Mouse (Mus musculus): ENCODE measurements around the gene Ykt6. TPM values are rescaled to one million over a fixed set of nuclear protein-coding genes. Genes with fewer than 3 reads are reported as not detected.

The Ykt6 gene
- polyA plus RNA-seq, 1 experiment from 2014 or later, result 56.2 TPM

DNA sequence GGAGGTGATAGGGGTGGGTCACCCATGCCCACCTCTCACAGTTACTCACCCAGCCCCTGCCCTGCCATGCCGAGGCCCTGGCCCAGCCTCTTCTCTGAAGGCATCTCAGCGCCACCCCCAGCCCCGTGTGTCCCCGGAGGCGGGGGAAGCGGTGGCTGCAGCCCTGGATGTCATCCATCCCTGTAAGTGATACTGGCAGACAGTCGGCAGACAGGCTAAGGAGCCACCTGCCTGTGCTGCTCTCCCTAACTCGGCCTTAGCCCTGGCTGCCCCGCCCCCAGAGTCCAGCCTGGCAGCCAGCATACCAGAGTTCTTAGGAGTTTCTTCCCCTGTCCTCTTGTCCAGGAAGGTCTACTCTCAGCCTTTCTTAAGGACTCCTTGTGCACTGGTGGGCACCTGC, 20.6 kb downstream of the Ykt6 start:
- Histone ChIP-seq H3K9ac (ENCODE audit: low read length) (no peak overlapping the region), H3K4me2 (ENCODE audit: low read depth, low read length) (no peak overlapping the region), H3K27me3 (ENCODE audit: control insufficient read depth, insufficient read depth, low read length) (no peaks in the 10 kb centered on the region), H3K9me3 (replicated peaks; ENCODE audit: control insufficient read depth, low read length) (no peaks in the 10 kb centered on the region), H3K36me3 (ENCODE audit: control insufficient read depth, insufficient read depth, low read length) (no peaks in the 10 kb centered on the region), H3K27ac (ENCODE audit: low read length) (no peak overlapping the region), H3K4me3 (replicated peaks; ENCODE audit: low read length) (no peak overlapping the region), H3K4me1 (ENCODE audit: control insufficient read depth, insufficient read depth, low read length) (peaks cover 5% of the 10 kb centered on the region)
- 0 out of 2 replicates have a peak, but pooled peaks have one; percentile 7 for ATAC-seq (ENCODE audit: insufficient read depth, low FRiP score)
- 11% methylated on average over 9 of the region's 9 CpGs for WGBS

DNA sequence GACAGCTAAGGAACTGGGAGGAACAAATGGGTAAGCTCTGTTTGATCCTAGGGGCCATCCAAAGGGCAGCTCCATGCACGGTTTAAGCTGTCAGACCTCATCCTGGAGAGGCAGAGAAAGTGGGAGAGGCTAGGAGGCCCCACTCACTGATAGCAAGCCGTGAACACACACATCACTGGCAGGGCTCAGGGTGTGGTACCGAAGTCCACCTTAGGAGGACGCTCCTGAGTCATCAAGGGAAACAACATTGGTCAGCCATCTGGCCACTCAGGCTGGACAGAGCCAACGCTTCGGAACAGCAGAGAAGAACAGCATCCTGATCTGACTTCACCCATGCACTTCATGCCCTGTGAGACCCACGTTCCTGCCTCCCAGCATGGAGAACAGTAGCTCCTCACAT, 23.6 kb downstream of the Ykt6 start:
- Histone ChIP-seq H3K4me1 (ENCODE audit: control insufficient read depth, insufficient read depth, low read length) (no peaks in the 10 kb centered on the region), H3K27ac (ENCODE audit: low read length) (no peak overlapping the region), H3K9me3 (replicated peaks; ENCODE audit: control insufficient read depth, low read length) (no peaks in the 10 kb centered on the region), H3K9ac (ENCODE audit: low read length) (no peak overlapping the region), H3K36me3 (ENCODE audit: control insufficient read depth, insufficient read depth, low read length) (no peaks in the 10 kb centered on the region), H3K4me3 (replicated peaks; ENCODE audit: low read length) (no peak overlapping the region), H3K27me3 (ENCODE audit: control insufficient read depth, insufficient read depth, low read length) (no peaks in the 10 kb centered on the region), H3K4me2 (ENCODE audit: low read depth, low read length) (no peak overlapping the region)
- no peak for ATAC-seq (ENCODE audit: insufficient read depth, low FRiP score)
- WGBS, result 65% methylated on average over 7 of the region's 7 CpGs

DNA sequence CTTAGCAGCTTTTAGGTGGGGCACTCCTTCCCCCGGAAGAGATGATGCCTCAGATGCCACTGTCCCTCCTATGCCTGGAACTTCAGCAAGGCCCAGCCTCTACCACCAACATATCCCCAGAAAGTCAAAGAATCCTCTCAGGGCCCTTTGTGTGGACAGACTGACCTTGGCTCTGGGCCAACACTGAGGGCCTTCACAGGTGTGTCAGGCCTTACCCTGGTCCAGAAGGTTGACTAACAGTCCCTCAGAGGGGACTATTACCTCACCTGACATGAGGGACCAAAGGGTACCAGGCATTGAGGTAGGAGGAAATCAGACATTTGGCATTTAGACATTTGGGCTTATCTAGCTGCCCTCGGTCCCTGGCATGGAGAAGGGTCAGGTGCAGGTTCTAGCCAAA, 24.6 kb downstream of the Ykt6 start:
- H3K4me2 ChIP-seq (ENCODE audit: low read depth, low read length), result no peak overlapping the region
- no peak overlapping the region for H3K9ac ChIP-seq (ENCODE audit: low read length)
- WGBS, result 87% methylated on average over 2 of the region's 2 CpGs
- no peaks in the 10 kb centered on the region for H3K9me3 ChIP-seq (replicated peaks; ENCODE audit: control insufficient read depth, low read length)
- ATAC-seq (ENCODE audit: insufficient read depth, low FRiP score), result no peak
- H3K36me3 ChIP-seq (ENCODE audit: control insufficient read depth, insufficient read depth, low read length), result no peaks in the 10 kb centered on the region
- H3K27ac ChIP-seq (ENCODE audit: low read length), result no peak overlapping the region
- no peak overlapping the region for H3K4me3 ChIP-seq (replicated peaks; ENCODE audit: low read length)
- no peaks in the 10 kb centered on the region for H3K4me1 ChIP-seq (ENCODE audit: control insufficient read depth, insufficient read depth, low read length)
- no peaks in the 10 kb centered on the region for H3K27me3 ChIP-seq (ENCODE audit: control insufficient read depth, insufficient read depth, low read length)

DNA sequence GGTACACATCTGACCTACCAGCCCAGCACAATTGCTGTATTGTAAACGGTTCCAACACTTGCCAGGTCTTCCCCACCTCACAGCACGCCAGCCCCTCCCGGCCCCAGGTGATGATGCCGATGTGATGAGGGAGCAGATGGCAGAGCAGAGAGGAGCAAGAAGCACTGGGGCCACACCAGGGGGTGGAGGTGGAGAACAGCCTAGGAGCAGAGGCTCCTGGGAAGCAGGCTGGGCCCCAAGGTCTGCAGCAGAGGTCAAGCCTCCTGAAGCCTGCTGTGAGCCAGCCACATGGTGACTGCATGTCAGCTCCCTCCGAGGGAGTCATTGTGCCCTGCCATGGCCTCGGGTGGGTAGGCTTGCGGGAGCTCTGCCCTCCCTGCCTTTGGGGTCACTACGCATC, 25.1 kb downstream of the Ykt6 start:
- Histone ChIP-seq H3K9ac (ENCODE audit: low read length) (no peak overlapping the region), H3K27ac (ENCODE audit: low read length) (no peak overlapping the region), H3K4me2 (ENCODE audit: low read depth, low read length) (no peak overlapping the region), H3K9me3 (replicated peaks; ENCODE audit: control insufficient read depth, low read length) (no peaks in the 10 kb centered on the region), H3K36me3 (ENCODE audit: control insufficient read depth, insufficient read depth, low read length) (no peaks in the 10 kb centered on the region), H3K4me1 (ENCODE audit: control insufficient read depth, insufficient read depth, low read length) (no peaks in the 10 kb centered on the region), H3K4me3 (replicated peaks; ENCODE audit: low read length) (no peak overlapping the region), H3K27me3 (ENCODE audit: control insufficient read depth, insufficient read depth, low read length) (no peaks in the 10 kb centered on the region)
- no peak for ATAC-seq (ENCODE audit: insufficient read depth, low FRiP score)
- WGBS, result 65% methylated on average over 8 of the region's 8 CpGs

DNA sequence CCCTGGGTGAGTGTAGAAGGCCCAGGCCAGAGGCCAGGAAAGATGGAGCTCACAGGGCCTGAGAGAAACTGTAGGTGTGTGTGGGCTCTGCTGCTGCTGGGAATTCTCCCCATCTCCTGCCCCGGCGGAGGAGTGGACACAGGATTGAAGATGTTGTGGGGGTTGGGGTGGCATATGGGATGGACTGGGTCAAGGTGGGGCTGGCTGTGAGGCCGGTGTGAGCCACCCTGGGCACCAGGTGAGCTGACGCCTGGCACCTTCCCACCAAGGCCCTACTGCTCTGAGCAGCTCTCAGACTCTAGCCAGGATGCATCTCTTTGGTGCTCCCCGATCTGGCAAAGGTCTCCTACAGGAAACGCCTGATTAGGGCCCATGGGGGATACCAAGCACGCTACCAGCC, 25.8 kb downstream of the Ykt6 start:
- Histone ChIP-seq H3K4me3 (replicated peaks; ENCODE audit: low read length) (no peak overlapping the region), H3K27ac (ENCODE audit: low read length) (no peak overlapping the region), H3K4me2 (ENCODE audit: low read depth, low read length) (no peak overlapping the region), H3K4me1 (ENCODE audit: control insufficient read depth, insufficient read depth, low read length) (no peaks in the 10 kb centered on the region), H3K9me3 (replicated peaks; ENCODE audit: control insufficient read depth, low read length) (no peaks in the 10 kb centered on the region), H3K9ac (ENCODE audit: low read length) (no peak overlapping the region), H3K27me3 (ENCODE audit: control insufficient read depth, insufficient read depth, low read length) (no peaks in the 10 kb centered on the region), H3K36me3 (ENCODE audit: control insufficient read depth, insufficient read depth, low read length) (no peaks in the 10 kb centered on the region)
- ATAC-seq (ENCODE audit: insufficient read depth, low FRiP score), result no peak
- WGBS, result 87% methylated on average over 7 of the region's 7 CpGs

DNA sequence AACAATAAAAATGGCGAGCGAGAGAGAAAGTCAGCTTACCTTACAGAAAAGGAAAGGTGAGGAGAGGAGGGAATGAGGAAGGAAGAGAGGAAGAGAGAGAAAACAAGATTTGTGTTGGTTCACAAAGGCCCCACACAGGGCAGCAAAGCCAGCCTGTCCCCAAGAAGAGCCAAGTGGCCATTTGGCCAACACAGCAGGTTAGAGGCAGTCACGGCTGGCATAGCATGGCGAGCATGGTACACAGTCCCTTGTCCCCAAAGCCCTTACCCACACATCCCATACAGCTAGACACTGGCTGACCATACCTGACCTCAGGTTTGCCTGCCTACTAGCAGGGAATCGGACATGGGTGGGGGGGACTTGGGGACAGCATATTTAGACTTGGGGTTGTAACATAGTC, 28.1 kb downstream of the Ykt6 start:
- H3K9ac ChIP-seq (ENCODE audit: low read length), result no peak overlapping the region
- no peak overlapping the region for H3K4me2 ChIP-seq (ENCODE audit: low read depth, low read length)
- 88% methylated on average over 5 of the region's 5 CpGs for WGBS
- H3K36me3 ChIP-seq (ENCODE audit: control insufficient read depth, insufficient read depth, low read length), result no peaks in the 10 kb centered on the region
- H3K27ac ChIP-seq (ENCODE audit: low read length), result no peak overlapping the region
- H3K9me3 ChIP-seq (replicated peaks; ENCODE audit: control insufficient read depth, low read length), result no peaks in the 10 kb centered on the region
- H3K27me3 ChIP-seq (ENCODE audit: control insufficient read depth, insufficient read depth, low read length), result no peaks in the 10 kb centered on the region
- no peak for ATAC-seq (ENCODE audit: insufficient read depth, low FRiP score)
- no peak overlapping the region for H3K4me3 ChIP-seq (replicated peaks; ENCODE audit: low read length)
- H3K4me1 ChIP-seq (ENCODE audit: control insufficient read depth, insufficient read depth, low read length), result no peaks in the 10 kb centered on the region

DNA sequence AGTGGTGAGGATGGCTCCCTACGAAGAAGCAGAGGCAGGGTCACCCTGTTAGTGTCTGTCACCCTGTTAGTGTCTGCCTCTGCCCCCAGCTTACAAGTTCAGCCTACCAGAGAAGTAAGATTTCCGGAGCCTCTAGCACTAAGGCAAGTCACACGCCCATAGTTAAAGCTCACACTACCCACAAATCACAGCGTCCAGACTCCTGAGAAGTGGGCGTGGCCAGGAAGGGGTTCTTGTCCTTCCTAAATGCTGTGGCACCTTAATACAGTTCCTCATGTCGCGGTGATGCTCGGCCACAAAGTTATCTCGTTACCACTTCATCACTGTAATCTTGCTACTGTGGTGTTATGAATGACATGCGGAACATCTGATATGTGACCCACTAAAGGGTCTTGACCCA, 32.6 kb downstream of the Ykt6 start:
- H3K4me1 ChIP-seq (ENCODE audit: control insufficient read depth, insufficient read depth, low read length), result no peaks in the 10 kb centered on the region
- no peak overlapping the region for H3K4me2 ChIP-seq (ENCODE audit: low read depth, low read length)
- no peak for ATAC-seq (ENCODE audit: insufficient read depth, low FRiP score)
- no peaks in the 10 kb centered on the region for H3K36me3 ChIP-seq (ENCODE audit: control insufficient read depth, insufficient read depth, low read length)
- no peak overlapping the region for H3K4me3 ChIP-seq (replicated peaks; ENCODE audit: low read length)
- H3K9ac ChIP-seq (ENCODE audit: low read length), result no peak overlapping the region
- 75% methylated on average over 10 of the region's 10 CpGs for whole genome bisulfite sequencing
- H3K9me3 ChIP-seq (replicated peaks; ENCODE audit: control insufficient read depth, low read length), result no peaks in the 10 kb centered on the region
- H3K27me3 ChIP-seq (ENCODE audit: control insufficient read depth, insufficient read depth, low read length), result no peaks in the 10 kb centered on the region
- no peak overlapping the region for H3K27ac ChIP-seq (ENCODE audit: low read length)

DNA sequence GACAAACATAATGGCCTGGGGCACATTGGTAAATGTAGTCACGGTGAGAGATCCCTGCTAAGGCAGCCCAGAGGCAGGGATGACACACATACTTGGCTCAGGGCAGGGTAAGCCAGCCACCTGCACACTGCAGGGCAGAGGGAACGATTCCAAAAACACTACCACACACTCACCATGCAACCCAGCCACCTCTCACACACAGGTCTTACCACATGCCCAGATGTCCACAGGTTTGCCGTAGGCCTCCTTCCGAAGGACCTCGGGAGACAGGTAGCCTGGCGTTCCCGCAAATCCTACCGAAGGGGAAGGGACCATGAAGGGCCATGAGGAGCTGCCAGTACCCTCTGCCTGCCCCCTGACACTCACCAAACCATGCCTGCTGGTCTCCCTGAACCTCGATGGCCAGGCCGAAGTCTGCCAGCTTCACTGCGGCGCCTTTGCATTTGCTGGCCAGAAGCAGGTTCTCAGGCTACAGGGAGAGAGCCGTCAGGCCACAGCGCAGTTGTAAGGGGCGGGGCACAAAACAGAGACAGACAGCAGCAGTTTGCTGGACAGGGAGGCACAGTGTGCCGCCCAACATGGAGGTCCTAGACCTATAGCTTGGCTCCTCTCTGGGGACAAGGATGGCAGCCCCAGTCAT, 34.6 kb downstream of the Ykt6 start:
- Histone ChIP-seq H3K27ac (ENCODE audit: low read length) (no peak overlapping the region), H3K9ac (ENCODE audit: low read length) (no peak overlapping the region), H3K27me3 (ENCODE audit: control insufficient read depth, insufficient read depth, low read length) (no peaks in the 10 kb centered on the region), H3K4me1 (ENCODE audit: control insufficient read depth, insufficient read depth, low read length) (no peaks in the 10 kb centered on the region), H3K4me2 (ENCODE audit: low read depth, low read length) (no peak overlapping the region), H3K4me3 (replicated peaks; ENCODE audit: low read length) (no peak overlapping the region), H3K9me3 (replicated peaks; ENCODE audit: control insufficient read depth, low read length) (no peaks in the 10 kb centered on the region), H3K36me3 (ENCODE audit: control insufficient read depth, insufficient read depth, low read length) (no peaks in the 10 kb centered on the region)
- ATAC-seq (ENCODE audit: insufficient read depth, low FRiP score), result no peak
- 84% methylated on average over 16 of the region's 16 CpGs for WGBS

DNA sequence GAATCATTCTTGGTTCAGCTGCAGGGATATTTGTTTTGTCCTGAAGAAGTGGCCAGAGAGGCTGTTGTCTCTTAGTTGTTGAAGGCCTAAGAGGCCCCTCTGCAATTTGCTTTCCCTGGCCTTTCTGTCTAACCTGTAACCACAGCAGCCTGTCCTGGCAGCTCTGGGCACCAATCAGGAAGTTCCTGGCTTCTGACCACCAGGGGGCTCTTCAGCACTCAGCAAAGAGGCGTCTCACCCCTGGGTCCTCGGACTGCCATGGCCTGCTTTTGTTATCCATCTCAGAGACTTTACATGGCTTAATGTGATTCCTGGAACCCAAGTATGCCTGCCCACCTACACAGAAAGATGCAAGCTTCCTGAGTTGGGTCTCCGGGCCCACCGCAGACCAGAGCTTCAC, 35.4 kb downstream of the Ykt6 start:
- H3K4me1 ChIP-seq (ENCODE audit: control insufficient read depth, insufficient read depth, low read length), result no peaks in the 10 kb centered on the region
- no peaks in the 10 kb centered on the region for H3K27me3 ChIP-seq (ENCODE audit: control insufficient read depth, insufficient read depth, low read length)
- ATAC-seq (ENCODE audit: insufficient read depth, low FRiP score), result no peak
- no peak overlapping the region for H3K4me2 ChIP-seq (ENCODE audit: low read depth, low read length)
- no peaks in the 10 kb centered on the region for H3K36me3 ChIP-seq (ENCODE audit: control insufficient read depth, insufficient read depth, low read length)
- H3K9ac ChIP-seq (ENCODE audit: low read length), result no peak overlapping the region
- no peaks in the 10 kb centered on the region for H3K9me3 ChIP-seq (replicated peaks; ENCODE audit: control insufficient read depth, low read length)
- 37% methylated on average over 4 of the region's 4 CpGs for WGBS
- no peak overlapping the region for H3K4me3 ChIP-seq (replicated peaks; ENCODE audit: low read length)
- no peak overlapping the region for H3K27ac ChIP-seq (ENCODE audit: low read length)

DNA sequence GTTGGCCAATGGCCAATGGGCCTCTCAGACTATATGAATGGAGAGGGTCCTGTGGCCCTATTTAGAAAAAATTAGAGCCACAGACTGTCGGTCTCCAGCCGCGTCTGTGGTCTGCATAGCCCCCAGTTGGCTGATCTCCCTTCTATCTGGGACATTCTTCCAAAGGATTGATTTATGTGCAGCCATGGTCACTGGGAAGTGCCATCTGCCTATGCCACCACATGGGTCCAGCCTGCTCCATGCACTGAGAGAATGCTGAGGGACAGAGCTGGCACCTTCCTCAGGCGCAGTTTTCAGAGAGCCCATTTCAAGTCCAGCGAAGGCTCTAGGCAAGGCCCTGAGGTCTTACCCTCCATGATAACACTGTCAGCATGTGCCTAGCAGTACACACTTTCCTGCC, 38.7 kb downstream of the Ykt6 start:
- H3K4me2 ChIP-seq (ENCODE audit: low read depth, low read length), result no peak overlapping the region
- H3K27me3 ChIP-seq (ENCODE audit: control insufficient read depth, insufficient read depth, low read length), result no peaks in the 10 kb centered on the region
- H3K27ac ChIP-seq (ENCODE audit: low read length), result no peak overlapping the region
- no peaks in the 10 kb centered on the region for H3K4me1 ChIP-seq (ENCODE audit: control insufficient read depth, insufficient read depth, low read length)
- no peaks in the 10 kb centered on the region for H3K36me3 ChIP-seq (ENCODE audit: control insufficient read depth, insufficient read depth, low read length)
- H3K9me3 ChIP-seq (replicated peaks; ENCODE audit: control insufficient read depth, low read length), result no peaks in the 10 kb centered on the region
- 93% methylated on average over 5 of the region's 5 CpGs for whole genome bisulfite sequencing
- no peak overlapping the region for H3K9ac ChIP-seq (ENCODE audit: low read length)
- no peak for ATAC-seq (ENCODE audit: insufficient read depth, low FRiP score)
- no peak overlapping the region for H3K4me3 ChIP-seq (replicated peaks; ENCODE audit: low read length)
